Mouse (Mus musculus) frontal cortex, postnatal 25 days (tissue): ENCODE measurements around the gene Grik2.
"Not testable (repeated sequence)": the region's sequence is repeated elsewhere in the genome, so short reads cannot be mapped to it uniquely, and the experiment has no call there.

Experiments
- DNase-seq, 2 experiments: peaks; one replicate each; pipeline ENCODE4 v3.0.0; 2022; ENCODE audit warnings: low spot score in 2 of 2

Gene Grik2

GRCm38 (mm10) chr10:49322413-49322812 lies 466.2 kb downstream of the Grik2 start:
- no peak for DNase-seq

GRCm38 (mm10) chr10:49319880-49320279 lies 468.7 kb downstream of the Grik2 start:
- no peak for DNase-seq

GRCm38 (mm10) chr10:49256247-49256939 lies 532.2 kb downstream of the Grik2 start:
- DNase-seq, result no peak

- DNase-seq, result not testable (repeated sequence)
Measured at GRCm38 (mm10) chr10:49237356-49237755, 551.2 kb downstream of the Grik2 start.

GRCm38 (mm10) chr10:49236844-49237243 lies 551.7 kb downstream of the Grik2 start:
- DNase-seq, result not testable (repeated sequence)

- DNase-seq, result no peak
Measured at GRCm38 (mm10) chr10:49220096-49220495, 568.5 kb downstream of the Grik2 start.

GRCm38 (mm10) chr10:49219631-49220030 lies 568.9 kb downstream of the Grik2 start:
- DNase-seq, result no peak

GRCm38 (mm10) chr10:49191773-49192371 lies 596.7 kb downstream of the Grik2 start:
- DNase-seq, result no peak

GRCm38 (mm10) chr10:49191291-49191690 lies 597.3 kb downstream of the Grik2 start:
- no peak for DNase-seq

GRCm38 (mm10) chr10:49154134-49154533 lies 634.4 kb downstream of the Grik2 start:
- no peak for DNase-seq

GRCm38 (mm10) chr10:49151496-49151895 lies 637.1 kb downstream of the Grik2 start:
- not testable (repeated sequence) for DNase-seq

GRCm38 (mm10) chr10:49149714-49150113 lies 638.9 kb downstream of the Grik2 start:
- DNase-seq, result no peak

GRCm38 (mm10) chr10:49142658-49143057 lies 645.9 kb downstream of the Grik2 start:
- DNase-seq, result no peak

GRCm38 (mm10) chr10:49136816-49137215 lies 651.8 kb downstream of the Grik2 start:
- DNase-seq, result no peak

GRCm38 (mm10) chr10:49131311-49131710 lies 657.3 kb downstream of the Grik2 start:
- no peak for DNase-seq

- DNase-seq, result no peak
Measured at GRCm38 (mm10) chr10:49050339-49050738, 738.2 kb downstream of the Grik2 start.

GRCm38 (mm10) chr10:49049391-49049790 lies 739.2 kb downstream of the Grik2 start:
- DNase-seq, result no peak
